Mouse (Mus musculus): ENCODE results near the gene Aurka.

DNA sequence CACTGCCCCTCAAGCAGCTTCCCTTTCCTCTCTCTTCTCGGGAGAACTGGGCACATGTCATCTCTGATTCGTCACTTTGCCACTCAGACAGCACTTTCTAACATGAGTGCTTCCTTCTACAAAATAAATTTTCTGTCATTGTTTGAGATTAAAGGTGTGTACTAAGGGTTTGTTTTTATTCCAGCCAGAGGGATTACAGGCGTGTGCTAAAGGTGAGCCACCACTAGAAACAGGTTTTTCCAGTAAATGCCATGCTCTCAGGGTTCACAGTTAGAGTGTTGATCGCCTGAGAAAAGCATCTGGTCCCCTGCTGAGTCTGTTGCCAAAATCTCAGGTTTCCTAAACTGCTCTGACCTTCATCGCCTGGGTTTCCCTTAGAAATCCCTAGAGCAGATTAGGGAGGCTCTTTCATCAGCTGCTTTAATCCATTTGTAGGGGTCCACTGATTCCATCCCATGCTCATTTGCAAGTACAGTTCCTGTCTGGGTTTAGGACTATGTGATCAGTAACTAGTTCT is 6.7 kb upstream of the Aurka start:
- TF ChIP-seq CTCF (IDR thresholded peaks at IDR 0.05; ENCODE audit: control insufficient read depth, insufficient read depth, insufficient read length) (no peak), MAX (IDR thresholded peaks at IDR 0.05) (no peak), USF1 (IDR thresholded peaks at IDR 0.05; ENCODE audit: low read depth) (no peak)
